Mouse (Mus musculus) bone marrow macrophage, adult 2 months (primary cell): Measurements from ENCODE around the gene Gng7. TPM values are rescaled to one million over a fixed set of nuclear protein-coding genes. Genes with fewer than 3 reads are reported as not detected.

ENCODE experiments used
- H3K27ac ChIP-seq: 2 replicates; pipeline ENCODE4 v1.5.1; 2012; ENCODE audit warnings: low read depth, low read length; ENCODE audit not compliant: insufficient read depth
- H3K4me1 ChIP-seq: 2 replicates; pipeline ENCODE4 v1.6.1; 2012; ENCODE audit warnings: low read length; ENCODE audit not compliant: control insufficient read depth, insufficient read depth
- H3K4me3 ChIP-seq: 2 replicates; pipeline ENCODE4 v1.5.1; 2012; ENCODE audit warnings: mild to moderate bottlenecking, low read length, moderate library complexity; ENCODE audit not compliant: insufficient read depth
- CTCF ChIP-seq: IDR thresholded peaks from 2 replicates; pipeline ENCODE4 v1.5.1; 2012; ENCODE audit warnings: low read depth, mild to moderate bottlenecking, low read length, moderate library complexity
- POLR2A ChIP-seq: IDR thresholded peaks from 2 replicates; pipeline ENCODE4 v1.6.1; 2012; ENCODE audit warnings: mild to moderate bottlenecking, low read depth, low read length, borderline replicate concordance
- polyA plus RNA-seq: library from polyadenylated mRNA; stranded (reverse); fragments of >200 nt; gene quantifications from 2 replicates; pipeline ENCODE4 v1.2.4, GENCODE M21; 2012; ENCODE audit not compliant: missing spikeins, insufficient read depth, insufficient read length

Gene Gng7
- polyA plus RNA-seq, 1 experiment: 4.6 TPM

- TF ChIP-seq POLR2A (no peak), CTCF (no peak)
These were observed 921 bp upstream of the Gng7 start for GRCm38 (mm10) chr10:81015666-81016065.

GRCm38 (mm10) chr10:81010851-81011250 is 3.9 kb downstream of the Gng7 start:
- Histone ChIP-seq H3K27ac (no peak overlapping the region), H3K4me1 (peaks cover 10% of the 10 kb centered on the region), H3K4me3 (no peak overlapping the region)
- TF ChIP-seq CTCF (no peak), POLR2A (no peak)

More at GRCm38 (mm10) chr10:81015666-81016065, 921 bp upstream of the Gng7 start:
- Histone ChIP-seq H3K27ac (no peak overlapping the region), H3K4me3 (no peak overlapping the region), H3K4me1 (peaks cover 5% of the 10 kb centered on the region; the same call in 1 of the 2 replicates)

- TF ChIP-seq POLR2A: no peak
- TF ChIP-seq CTCF: no peak
- Histone ChIP-seq H3K4me3 (no peak overlapping the region), H3K27ac (no peak overlapping the region), H3K4me1 (peaks cover 5% of the 10 kb centered on the region)
These were observed 7.5 kb downstream of the Gng7 start for GRCm38 (mm10) chr10:81007240-81007639.

GRCm38 (mm10) chr10:81006005-81006677 is 8.6 kb downstream of the Gng7 start:
- Histone ChIP-seq H3K4me1 (peaks cover 5% of the 10 kb centered on the region), H3K27ac (no peak overlapping the region), H3K4me3 (no peak overlapping the region)
- TF ChIP-seq CTCF (no peak), POLR2A (no peak)

- Histone ChIP-seq H3K4me3 (no peak overlapping the region), H3K4me1 (peaks cover 3% of the 10 kb centered on the region; the same call in 1 of the 2 replicates), H3K27ac (no peak overlapping the region)
- TF ChIP-seq CTCF (no peak), POLR2A (no peak)
These were observed 13.6 kb downstream of the Gng7 start for GRCm38 (mm10) chr10:81001161-81001560.

GRCm38 (mm10) chr10:81000197-81001062 is 14.3 kb downstream of the Gng7 start:
- TF ChIP-seq POLR2A: no peak
- no peak for TF ChIP-seq CTCF
- H3K4me3 ChIP-seq: no peak overlapping the region
- H3K4me1 ChIP-seq: peaks cover 3% of the 10 kb centered on the region; the same call in 1 of the 2 replicates
- H3K27ac ChIP-seq: no peak overlapping the region

- H3K4me3 ChIP-seq: no peak overlapping the region
- H3K4me1 ChIP-seq: peaks cover 4% of the 10 kb centered on the region; the same call in 1 of the 2 replicates
- TF ChIP-seq POLR2A (no peak), CTCF (peak; percentile 23)
- H3K27ac ChIP-seq: no peak overlapping the region
These were observed 15.2 kb downstream of the Gng7 start for GRCm38 (mm10) chr10:80999362-81000196.

- TF ChIP-seq CTCF: peak; percentile 57
- no peak for TF ChIP-seq POLR2A
- Histone ChIP-seq H3K4me3 (no peak overlapping the region), H3K4me1 (peaks cover 4% of the 10 kb centered on the region; the same call in 1 of the 2 replicates), H3K27ac (no peak overlapping the region)
These were observed 16.0 kb downstream of the Gng7 start for GRCm38 (mm10) chr10:80998778-80999177.

- TF ChIP-seq POLR2A (no peak), CTCF (no peak)
- Histone ChIP-seq H3K27ac (no peak overlapping the region), H3K4me3 (no peak overlapping the region), H3K4me1 (peaks cover 4% of the 10 kb centered on the region; the same call in 1 of the 2 replicates)
These were observed 16.7 kb downstream of the Gng7 start for GRCm38 (mm10) chr10:80998021-80998420.

- Histone ChIP-seq H3K4me1 (peaks cover 4% of the 10 kb centered on the region; the same call in 1 of the 2 replicates), H3K27ac (no peak overlapping the region), H3K4me3 (no peak overlapping the region)
- TF ChIP-seq POLR2A (no peak), CTCF (no peak)
These were observed 17.4 kb downstream of the Gng7 start for GRCm38 (mm10) chr10:80997332-80997731.
